Mouse (Mus musculus) kidney, adult 2 months (tissue): ENCODE measurements around the gene Cnnm2.

Experiments
- CTCF ChIP-seq: fragments of 200-500 bp; conservative IDR thresholded peaks from 2 replicates; pipeline ENCODE4 v1.5.1; 2011; ENCODE audit warnings: low read depth, mild to moderate bottlenecking, control low read depth, low read length, moderate library complexity, mixed read lengths; ENCODE audit not compliant: insufficient read depth, insufficient read length
- POLR2A ChIP-seq: fragments of 200-500 bp; IDR thresholded peaks from one replicate; pipeline ENCODE4 v1.6.1; 2011; ENCODE audit warnings: low read depth, low read length, control low read depth

GRCm38 (mm10) chr19:46808261-46808660 is 46.9 kb downstream of the Cnnm2 start:
- TF ChIP-seq POLR2A (no peak), CTCF (no peak)
